Mouse (Mus musculus) hindbrain, embryonic 12.5 days (tissue): Measurements from ENCODE around the gene Bet1l. TPM values are rescaled to one million over a fixed set of nuclear protein-coding genes. Genes with fewer than 3 reads are reported as not detected.

Experiments used
- ATAC-seq: fragments of 200-750 bp; cut with Nextera tagmentation; 2 replicates; pipeline ENCODE4 v1.8.0; 2017; ENCODE audit warnings: moderate TSS enrichment; ENCODE audit not compliant: low FRiP score
- H3K27ac ChIP-seq: fragments of 300-500 bp; sonication (generic); 2 replicates; pipeline ENCODE4 v1.5.1; 2016; ENCODE audit warnings: mild to moderate bottlenecking
- H3K27me3 ChIP-seq: fragments of 300-500 bp; sonication (generic); 2 replicates; pipeline ENCODE4 v1.6.1; 2016; ENCODE audit warnings: mild to moderate bottlenecking
- H3K36me3 ChIP-seq: fragments of 300-500 bp; sonication (generic); 2 replicates; pipeline ENCODE4 v1.6.1; 2016; ENCODE audit warnings: mild to moderate bottlenecking
- H3K4me1 ChIP-seq: fragments of 300-500 bp; sonication (generic); 2 replicates; pipeline ENCODE4 v1.6.1; 2016
- H3K4me2 ChIP-seq: fragments of 300-500 bp; sonication (generic); replicated peaks from 2 replicates; pipeline ENCODE4 v1.6.1; 2016; ENCODE audit warnings: mild to moderate bottlenecking
- H3K4me3 ChIP-seq: fragments of 300-500 bp; sonication (generic); 2 replicates; pipeline ENCODE4 v1.5.1; 2016; ENCODE audit warnings: mild to moderate bottlenecking
- H3K9ac ChIP-seq: fragments of 300-500 bp; sonication (generic); 2 replicates; pipeline ENCODE4 v1.6.1; 2016; ENCODE audit warnings: mild to moderate bottlenecking, moderate library complexity
- H3K9me3 ChIP-seq: fragments of 300-500 bp; sonication (generic); replicated peaks from 2 replicates; pipeline ENCODE4 v1.6.1; 2016; ENCODE audit warnings: mild to moderate bottlenecking
- WGBS: fragments of 180-500 bp; shearing (Covaris S2); methylation state at CpG from one replicate; pipeline ENCODE4 v1.1.7; 2016; 5-methylcytosine and 5-hydroxymethylcytosine counted together
- polyA plus RNA-seq: library from polyadenylated mRNA; unstranded; fragments of >200 nt; fragmentation: Nextera tagmentation; extraction: Ambion mirVana; gene quantifications from 2 replicates; pipeline ENCODE4 v1.2.1, GENCODE M21; 2016

Bet1l gene
- polyA plus RNA-seq, 1 experiment from 2014 or later, result 30.9 TPM

DNA sequence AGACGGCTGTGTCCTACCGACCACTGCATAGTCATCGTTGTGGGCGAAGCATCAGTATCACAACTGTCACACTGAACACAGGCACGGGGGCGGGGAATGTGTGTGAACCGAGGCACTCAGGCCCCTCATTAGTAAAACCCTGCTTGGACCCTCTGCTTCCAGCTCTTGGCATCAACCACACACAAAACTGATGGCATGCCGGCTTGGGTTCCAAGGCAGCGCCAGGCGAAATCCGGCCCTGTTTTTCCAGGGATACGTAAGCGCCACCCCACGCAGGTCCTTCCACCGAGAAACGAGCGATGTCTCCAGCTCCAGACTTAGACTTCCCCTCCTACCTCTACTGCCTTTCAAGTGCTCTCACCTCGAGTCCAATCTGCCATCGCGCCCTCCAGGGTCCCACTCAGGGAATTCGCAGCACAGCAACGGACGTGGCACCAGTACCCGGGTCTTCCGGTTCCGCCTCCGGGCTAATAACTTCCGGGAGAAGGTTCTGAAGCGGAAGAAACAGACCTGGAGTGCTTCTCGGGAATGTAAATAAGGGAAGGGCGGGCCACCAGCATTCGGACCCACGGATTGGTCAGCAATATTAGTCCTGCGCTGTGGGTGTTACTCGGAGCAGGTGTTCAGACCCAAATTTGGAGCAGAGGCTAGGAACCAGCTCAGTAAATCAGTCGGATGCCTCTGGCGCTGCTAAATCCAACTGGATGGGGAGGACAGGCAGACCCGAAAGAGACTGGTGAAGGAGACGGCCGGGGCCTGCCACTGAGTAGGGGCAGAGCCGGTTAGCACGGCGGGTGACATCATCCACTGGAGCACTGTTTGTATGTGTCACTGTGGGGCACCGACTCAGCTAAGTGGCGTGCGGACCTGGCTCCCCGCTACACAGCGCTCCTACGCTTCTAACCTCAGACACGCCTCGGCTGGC is 1.3 kb downstream of the Bet1l start, which contains the start of gene Gm45785:
Gene Gm45785 (minus strand): TSS at position 472 of the 925 bp plus-strand sequence.
- peaks cover 62% of the 10 kb centered on the region for H3K36me3 ChIP-seq
- peak; percentile 79 for ATAC-seq
- under 1% methylated on average over 51 of the region's 51 CpGs for WGBS
- no peaks in the 10 kb centered on the region for H3K9me3 ChIP-seq
- H3K27me3 ChIP-seq, result no peaks in the 10 kb centered on the region
- peak within 1 kb of the TSS; percentile 90 for H3K27ac ChIP-seq
- peaks cover 31% of the 10 kb centered on the region for H3K4me1 ChIP-seq
- peak within 1 kb of the TSS; percentile 99 for H3K4me2 ChIP-seq
- H3K4me3 ChIP-seq, result peak within 1 kb of the TSS; percentile 75
- peak within 1 kb of the TSS; percentile 95 for H3K9ac ChIP-seq

DNA sequence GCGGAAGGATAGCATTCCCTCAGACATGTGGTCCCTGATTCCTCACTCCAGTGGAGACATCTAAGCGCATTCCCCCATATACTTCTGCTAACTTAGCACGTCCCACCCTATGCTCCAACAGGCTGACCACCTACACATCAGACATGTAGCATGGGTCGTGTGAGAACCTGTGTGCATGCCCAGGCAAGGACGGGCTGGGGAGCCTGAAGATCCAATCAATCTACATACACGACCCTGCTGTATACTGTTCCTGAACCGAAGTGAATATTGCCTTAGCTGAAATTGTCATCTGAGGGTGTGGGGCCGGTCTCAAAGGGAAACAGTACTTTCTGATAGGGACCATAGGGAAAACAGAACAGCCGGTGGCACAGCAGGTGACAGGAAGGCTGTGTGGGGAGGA is 2.2 kb downstream of the Bet1l start:
- Histone ChIP-seq H3K4me2 (peak overlapping the region; percentile 99), H3K4me3 (peak overlapping the region; percentile 75), H3K9ac (peak overlapping the region; percentile 95), H3K27me3 (no peaks in the 10 kb centered on the region), H3K9me3 (no peaks in the 10 kb centered on the region), H3K36me3 (peaks cover 53% of the 10 kb centered on the region), H3K27ac (no peak overlapping the region), H3K4me1 (peaks cover 31% of the 10 kb centered on the region)
- no peak for ATAC-seq
- WGBS, result 76% methylated on average over 9 of the region's 9 CpGs

- Histone ChIP-seq H3K27me3 (no peaks in the 10 kb centered on the region), H3K4me2 (no peak overlapping the region), H3K9ac (no peak overlapping the region), H3K4me1 (peaks cover 28% of the 10 kb centered on the region), H3K27ac (no peak overlapping the region), H3K36me3 (peaks cover 46% of the 10 kb centered on the region), H3K9me3 (no peaks in the 10 kb centered on the region), H3K4me3 (no peak overlapping the region)
- 94% methylated on average over 18 of the region's 18 CpGs for WGBS
- no peak for ATAC-seq
These were observed 2.9 kb downstream of the Bet1l start for GRCm38 (mm10) chr7:140854483-140854882.

GRCm38 (mm10) chr7:140853386-140853785 is 4.0 kb downstream of the Bet1l start:
- no peak overlapping the region for H3K9ac ChIP-seq
- H3K4me3 ChIP-seq, result no peak overlapping the region
- H3K4me2 ChIP-seq, result no peak overlapping the region
- no peak for ATAC-seq
- WGBS, result 95% methylated on average over 9 of the region's 9 CpGs
- H3K4me1 ChIP-seq, result peaks cover 17% of the 10 kb centered on the region
- H3K27me3 ChIP-seq, result no peaks in the 10 kb centered on the region
- H3K27ac ChIP-seq, result no peak overlapping the region
- H3K9me3 ChIP-seq, result no peaks in the 10 kb centered on the region
- peaks cover 35% of the 10 kb centered on the region for H3K36me3 ChIP-seq

- H3K4me1 ChIP-seq, result peaks cover 10% of the 10 kb centered on the region
- no peak overlapping the region for H3K9ac ChIP-seq
- H3K36me3 ChIP-seq, result peaks cover 34% of the 10 kb centered on the region
- H3K4me2 ChIP-seq, result no peak overlapping the region
- H3K9me3 ChIP-seq, result no peaks in the 10 kb centered on the region
- no peak overlapping the region for H3K27ac ChIP-seq
- 94% methylated on average over 4 of the region's 4 CpGs for WGBS
- no peaks in the 10 kb centered on the region for H3K27me3 ChIP-seq
- H3K4me3 ChIP-seq, result no peak overlapping the region
- ATAC-seq, result no peak
These were observed 5.5 kb downstream of the Bet1l start for GRCm38 (mm10) chr7:140851916-140852315.

DNA sequence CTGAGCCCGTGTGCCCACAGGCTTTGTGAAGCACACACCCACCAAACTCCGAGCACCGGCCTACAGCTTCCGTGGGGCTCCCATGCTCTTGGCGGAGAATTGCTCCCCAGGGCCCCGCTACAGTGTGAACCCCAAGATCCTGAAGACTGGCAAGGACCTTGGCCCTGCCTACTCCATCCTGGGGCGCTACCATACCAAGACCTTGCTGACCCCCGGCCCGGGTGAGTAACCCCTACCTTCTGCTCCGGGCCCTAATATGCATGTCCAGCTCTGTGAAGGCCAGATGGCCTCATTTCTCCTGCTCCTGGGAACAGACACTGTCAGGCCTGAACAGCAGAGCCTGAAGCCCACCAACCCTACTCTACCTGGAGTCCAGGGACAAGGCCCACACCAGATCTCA is 8.8 kb downstream of the Bet1l start:
- Histone ChIP-seq H3K27ac (no peak overlapping the region), H3K27me3 (peaks cover 9% of the 10 kb centered on the region; the same call in 1 of the 2 replicates), H3K4me2 (no peak overlapping the region), H3K9ac (no peak overlapping the region), H3K9me3 (no peaks in the 10 kb centered on the region), H3K4me1 (no peaks in the 10 kb centered on the region), H3K36me3 (peaks cover 23% of the 10 kb centered on the region), H3K4me3 (no peak overlapping the region)
- ATAC-seq, result no peak
- 90% methylated on average over 10 of the region's 10 CpGs for WGBS

GRCm38 (mm10) chr7:140847755-140848580 is 9.4 kb downstream of the Bet1l start, which contains the start of gene Odf3:
Gene Odf3, plus strand, starts transcription at chr7:140847805.
- 76% methylated on average over 11 of the region's 11 CpGs for WGBS
- H3K27ac ChIP-seq, result no peak within 1 kb of the TSS
- H3K9ac ChIP-seq, result no peak within 1 kb of the TSS
- no peaks in the 10 kb centered on the region for H3K9me3 ChIP-seq
- H3K36me3 ChIP-seq, result peaks cover 17% of the 10 kb centered on the region
- ATAC-seq, result no peak
- H3K4me3 ChIP-seq, result no peak within 1 kb of the TSS
- no peaks in the 10 kb centered on the region for H3K4me1 ChIP-seq
- no peak within 1 kb of the TSS for H3K4me2 ChIP-seq
- H3K27me3 ChIP-seq, result peaks cover 9% of the 10 kb centered on the region; the same call in 1 of the 2 replicates

DNA sequence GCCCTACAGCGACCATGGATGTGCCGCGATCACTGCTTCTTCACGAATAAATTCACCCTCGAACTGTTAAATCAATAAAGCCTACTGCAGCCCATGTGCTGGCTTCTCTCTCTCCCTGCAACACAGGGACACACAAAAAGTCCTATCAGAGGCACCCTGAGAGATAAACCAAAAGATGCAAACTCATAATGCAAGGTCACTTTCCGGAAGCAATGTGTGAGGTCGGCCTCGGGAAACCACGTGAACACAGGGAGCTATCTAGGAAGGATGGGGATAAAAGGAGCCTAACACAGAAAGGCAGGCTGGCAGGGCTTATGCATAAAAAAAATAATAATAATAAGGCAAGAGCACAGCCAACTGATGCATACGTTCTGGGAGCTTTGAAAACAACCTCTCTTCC is 10.7 kb downstream of the Bet1l start:
- Histone ChIP-seq H3K4me1 (no peaks in the 10 kb centered on the region), H3K9ac (no peak overlapping the region), H3K9me3 (no peaks in the 10 kb centered on the region), H3K4me2 (no peak overlapping the region), H3K27ac (no peak overlapping the region), H3K36me3 (peaks cover 4% of the 10 kb centered on the region), H3K27me3 (peaks cover 12% of the 10 kb centered on the region), H3K4me3 (no peak overlapping the region)
- ATAC-seq, result no peak
- 89% methylated on average over 10 of the region's 10 CpGs for WGBS

DNA sequence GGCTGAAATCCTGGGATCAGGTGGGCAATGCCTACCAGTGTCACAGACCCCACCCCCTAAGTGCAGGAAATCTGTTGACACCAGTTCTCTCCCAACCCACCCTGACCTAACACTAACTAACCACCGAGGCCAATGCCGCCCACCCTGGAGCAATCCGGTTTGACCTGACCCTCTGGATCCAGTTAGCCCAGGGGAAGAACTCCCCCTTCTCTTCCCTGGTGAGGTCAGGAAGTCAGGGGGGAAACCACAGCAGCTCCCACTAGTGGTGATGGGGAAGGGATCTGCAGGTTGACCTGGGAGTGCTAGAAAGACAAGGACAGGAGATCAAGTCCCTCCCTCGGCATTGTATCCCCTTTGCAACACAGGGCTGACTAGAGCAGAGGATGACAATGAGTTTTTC is 11.7 kb downstream of the Bet1l start:
- H3K27me3 ChIP-seq, result peaks cover 19% of the 10 kb centered on the region
- no peaks in the 10 kb centered on the region for H3K4me1 ChIP-seq
- H3K27ac ChIP-seq, result no peak overlapping the region
- no peak overlapping the region for H3K4me2 ChIP-seq
- H3K9ac ChIP-seq, result no peak overlapping the region
- no peaks in the 10 kb centered on the region for H3K36me3 ChIP-seq
- H3K4me3 ChIP-seq, result no peak overlapping the region
- H3K9me3 ChIP-seq, result no peaks in the 10 kb centered on the region
- no peak for ATAC-seq
- WGBS, result 63% methylated on average over 4 of the region's 4 CpGs

DNA sequence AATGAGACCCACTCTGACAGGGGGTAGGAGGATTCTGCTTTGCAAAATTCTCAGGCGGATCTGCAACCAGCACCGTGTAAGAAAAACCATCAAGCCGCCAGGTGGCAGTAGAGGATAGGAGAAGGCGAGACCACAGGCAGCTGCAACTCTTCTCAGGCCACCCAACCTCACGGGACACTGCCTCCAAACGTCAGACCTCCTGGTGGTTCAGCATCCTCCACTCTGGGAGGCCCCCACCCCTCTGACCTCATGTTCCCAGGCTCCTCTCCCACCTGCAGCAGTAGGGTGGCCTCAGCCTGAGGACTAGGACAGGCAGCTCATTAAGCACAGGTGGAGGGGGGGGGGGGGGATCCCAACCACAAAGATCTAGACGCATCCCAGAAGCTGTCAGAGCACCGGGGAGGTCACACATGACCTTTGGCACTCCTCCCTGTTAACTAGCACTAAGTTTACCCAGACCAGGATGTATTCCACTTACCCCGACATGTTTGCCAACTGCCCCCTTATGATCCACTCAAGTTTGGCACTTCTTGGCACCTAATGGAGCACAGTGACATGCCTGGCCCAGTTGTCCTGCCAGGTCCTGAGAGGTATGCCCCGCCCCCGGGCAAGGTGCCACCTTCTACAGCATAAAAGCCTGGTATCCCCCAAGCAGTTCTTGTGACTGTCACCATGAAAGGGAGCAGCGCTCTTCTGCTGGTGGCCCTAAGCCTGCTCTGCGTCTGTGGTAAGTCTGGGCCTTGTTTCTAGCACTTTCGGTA is 12.3 kb downstream of the Bet1l start, which contains the start of gene Scgb1c1:
Gene Scgb1c1 (plus strand): TSS at position 643 of the 761 bp plus-strand sequence.
- H3K36me3 ChIP-seq, result no peaks in the 10 kb centered on the region
- H3K4me2 ChIP-seq, result no peak within 1 kb of the TSS
- peak; percentile 74 for ATAC-seq
- peaks cover 19% of the 10 kb centered on the region for H3K27me3 ChIP-seq
- H3K27ac ChIP-seq, result no peak within 1 kb of the TSS
- H3K9ac ChIP-seq, result no peak within 1 kb of the TSS
- 28% methylated on average over 14 of the region's 14 CpGs for WGBS
- H3K4me3 ChIP-seq, result no peak within 1 kb of the TSS
- no peaks in the 10 kb centered on the region for H3K9me3 ChIP-seq
- H3K4me1 ChIP-seq, result no peaks in the 10 kb centered on the region

DNA sequence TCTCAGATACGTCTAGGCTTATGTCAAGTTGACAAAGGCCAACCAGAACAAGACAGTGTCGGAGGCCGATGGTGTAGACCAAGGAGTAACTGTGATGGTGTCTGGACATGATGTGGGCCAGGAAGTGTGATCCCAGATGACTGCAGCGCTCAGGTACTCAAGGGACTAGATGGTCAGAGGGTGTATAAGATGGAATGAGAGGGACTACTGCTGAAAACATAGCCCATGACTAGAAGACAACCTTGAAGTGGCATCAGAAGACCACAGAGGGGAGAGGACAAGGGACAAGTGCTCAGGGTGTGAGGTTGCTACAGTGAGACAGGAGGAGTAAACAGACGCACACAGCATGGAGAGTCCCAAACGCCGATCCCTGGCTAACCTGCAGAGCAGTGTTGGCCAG is 13.6 kb downstream of the Bet1l start:
- no peaks in the 10 kb centered on the region for H3K9me3 ChIP-seq
- peaks cover 19% of the 10 kb centered on the region for H3K27me3 ChIP-seq
- WGBS, result 78% methylated on average over 7 of the region's 7 CpGs
- no peak overlapping the region for H3K9ac ChIP-seq
- no peaks in the 10 kb centered on the region for H3K36me3 ChIP-seq
- H3K27ac ChIP-seq, result no peak overlapping the region
- H3K4me2 ChIP-seq, result no peak overlapping the region
- no peak overlapping the region for H3K4me3 ChIP-seq
- H3K4me1 ChIP-seq, result no peaks in the 10 kb centered on the region
- no peak for ATAC-seq
